Mouse (Mus musculus) testis, adult 2 months (tissue): ENCODE results near the gene Cyb5r4. TPM values are rescaled to one million over a fixed set of nuclear protein-coding genes. Genes with fewer than 3 reads are reported as not detected.

Source experiments
- H3K27ac ChIP-seq: fragments of 200-500 bp; 2 replicates; pipeline ENCODE4 v1.5.1; 2012; ENCODE audit warnings: low read depth, low read length; ENCODE audit not compliant: control insufficient read depth, insufficient read depth
- H3K27me3 ChIP-seq: fragments of 200-500 bp; 2 replicates; pipeline ENCODE4 v1.6.1; 2012; ENCODE audit warnings: mild to moderate bottlenecking, low read length, moderate library complexity; ENCODE audit not compliant: control insufficient read depth, insufficient read depth
- H3K36me3 ChIP-seq: fragments of 200-500 bp; 2 replicates; pipeline ENCODE4 v1.6.1; 2012; ENCODE audit warnings: mild to moderate bottlenecking, low read length; ENCODE audit not compliant: control insufficient read depth, insufficient read depth
- H3K4me1 ChIP-seq: fragments of 200-500 bp; 2 replicates; pipeline ENCODE4 v1.6.1; 2012; ENCODE audit warnings: low read length; ENCODE audit not compliant: control insufficient read depth, insufficient read depth
- H3K4me3 ChIP-seq: fragments of 200-500 bp; 2 replicates; pipeline ENCODE4 v1.5.1; 2012; ENCODE audit warnings: low read depth, mild to moderate bottlenecking, low read length, moderate library complexity, mixed read lengths; ENCODE audit not compliant: control insufficient read depth
- CTCF ChIP-seq: fragments of 200-500 bp; IDR thresholded peaks from 2 replicates; pipeline ENCODE4 v1.5.1; 2012; ENCODE audit warnings: low read depth, mild to moderate bottlenecking, inconsistent platforms, low read length, moderate library complexity; ENCODE audit not compliant: control insufficient read depth, insufficient read depth, insufficient replicate concordance
- POLR2A ChIP-seq: fragments of 200-500 bp; IDR thresholded peaks from 2 replicates; pipeline ENCODE4 v1.6.1; 2012; ENCODE audit warnings: low read depth, mild to moderate bottlenecking, inconsistent platforms, low read length, moderate library complexity; ENCODE audit not compliant: control insufficient read depth
- polyA plus RNA-seq: library from polyadenylated mRNA; depleted of rRNA; stranded (reverse); fragments of >200 nt; gene quantifications from 2 replicates; pipeline ENCODE4 v1.2.3, GENCODE M21; 2012

The Cyb5r4 gene
- polyA plus RNA-seq, 1 experiment = 20.4 TPM

DNA sequence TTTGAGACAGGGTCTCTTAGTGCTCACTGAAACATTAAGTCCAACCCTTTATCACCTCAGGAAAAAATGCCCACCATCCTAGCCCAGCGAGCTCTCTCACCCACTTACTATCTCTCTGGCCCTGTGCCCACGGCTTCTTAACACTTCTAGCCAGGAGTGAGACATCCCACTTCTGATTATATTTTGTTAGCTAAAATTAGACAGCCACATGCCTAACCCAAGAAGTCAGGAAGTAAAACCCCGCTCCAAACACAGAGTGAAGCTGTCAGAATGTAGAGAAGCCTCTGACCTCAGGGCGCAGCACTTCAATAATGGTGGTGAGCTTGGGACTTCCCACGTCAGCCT lies 16.4 kb upstream of the Cyb5r4 start:
- no peaks in the 10 kb centered on the region for H3K4me1 ChIP-seq
- TF ChIP-seq CTCF = no peak
- no peak for TF ChIP-seq POLR2A
- no peaks in the 10 kb centered on the region for H3K36me3 ChIP-seq
- no peak overlapping the region for H3K4me3 ChIP-seq
- H3K27me3 ChIP-seq = no peaks in the 10 kb centered on the region
- no peak overlapping the region for H3K27ac ChIP-seq

GRCm38 (mm10) chr9:87008507-87008906 lies 13.3 kb upstream of the Cyb5r4 start:
- H3K36me3 ChIP-seq = no peaks in the 10 kb centered on the region
- TF ChIP-seq CTCF (no peak), POLR2A (no peak)
- no peak overlapping the region for H3K27ac ChIP-seq
- H3K27me3 ChIP-seq = no peaks in the 10 kb centered on the region
- no peak overlapping the region for H3K4me3 ChIP-seq
- H3K4me1 ChIP-seq = no peaks in the 10 kb centered on the region

DNA sequence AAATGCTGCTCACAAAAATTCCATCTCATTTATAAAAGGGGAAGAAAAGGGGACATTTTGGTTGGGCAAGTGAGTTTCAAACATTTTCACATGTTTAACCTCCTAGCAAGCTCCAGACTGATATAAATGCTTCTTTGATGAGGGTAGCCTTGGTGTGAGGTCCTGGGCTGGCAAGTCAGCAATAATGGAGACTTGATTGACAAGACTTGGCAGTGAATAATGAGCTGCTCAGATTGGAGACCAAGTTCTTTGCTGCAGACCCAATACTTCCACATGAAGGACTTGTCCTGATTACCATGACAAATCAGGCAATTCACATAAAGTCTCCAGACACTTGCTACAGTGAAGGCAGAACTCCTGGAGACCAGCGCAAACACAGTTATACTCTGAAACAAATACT lies 12.9 kb upstream of the Cyb5r4 start:
- Histone ChIP-seq H3K4me3 (no peak overlapping the region), H3K27me3 (no peaks in the 10 kb centered on the region), H3K27ac (no peak overlapping the region), H3K4me1 (no peaks in the 10 kb centered on the region), H3K36me3 (no peaks in the 10 kb centered on the region)
- no peak for TF ChIP-seq POLR2A
- no peak for TF ChIP-seq CTCF

DNA sequence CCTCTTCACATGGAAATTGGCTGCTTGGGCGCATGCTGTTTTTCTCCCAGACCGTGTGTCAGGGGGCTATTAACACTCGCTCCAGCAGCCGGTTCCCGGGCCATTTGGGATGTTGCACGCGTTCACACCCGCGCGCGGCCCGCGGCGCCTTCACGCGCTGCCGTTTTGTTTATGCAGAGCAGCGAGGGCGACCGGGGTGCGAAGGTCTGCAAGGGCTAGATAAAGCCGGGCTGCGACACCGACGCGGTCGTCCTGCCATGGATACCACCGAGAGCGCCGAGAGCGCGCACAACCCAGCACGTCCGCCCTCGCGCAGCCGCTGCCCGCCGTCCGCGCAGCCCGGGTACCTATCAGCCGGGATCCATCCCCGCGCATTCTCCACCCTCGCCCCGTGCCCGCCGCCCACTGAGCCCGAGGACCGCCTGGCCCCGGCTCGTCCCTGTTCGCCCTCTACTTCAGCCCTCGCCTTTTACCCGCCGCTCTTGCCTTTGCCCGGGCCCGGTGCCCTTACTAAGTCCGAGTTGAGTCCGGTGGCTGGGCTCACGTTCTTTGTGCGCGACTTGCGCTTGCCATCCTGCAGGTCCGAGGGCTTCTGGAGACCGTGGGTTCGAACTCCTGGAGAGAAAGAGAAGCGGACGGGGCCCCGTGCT lies 6.4 kb upstream of the Cyb5r4 start, which contains the start of gene Ripply2:
Gene Ripply2, plus strand, starts transcription at position 250 of the 650 bp plus-strand sequence.
- H3K4me3 ChIP-seq = peak within 1 kb of the TSS; percentile 80
- TF ChIP-seq POLR2A (no peak), CTCF (no peak)
- H3K27me3 ChIP-seq = no peaks in the 10 kb centered on the region
- H3K27ac ChIP-seq = no peak within 1 kb of the TSS
- no peaks in the 10 kb centered on the region for H3K36me3 ChIP-seq
- peaks cover 8% of the 10 kb centered on the region for H3K4me1 ChIP-seq

DNA sequence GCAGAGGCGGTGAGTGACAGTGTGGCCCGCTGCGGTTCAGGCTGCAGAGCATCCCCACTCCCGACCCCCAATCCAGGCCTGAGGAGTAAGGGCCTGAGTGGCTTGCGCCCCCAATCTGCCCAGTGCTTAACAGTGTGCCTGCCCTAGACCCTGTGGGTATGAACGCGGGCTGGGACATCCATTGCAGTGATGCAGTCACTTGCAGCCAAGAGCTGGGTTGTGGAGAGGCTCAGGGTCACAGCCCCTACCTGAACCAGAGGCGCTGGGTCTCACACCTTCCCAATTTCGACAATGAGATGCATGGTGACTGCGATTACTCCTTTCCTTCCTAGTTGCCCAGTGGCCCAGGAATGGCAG lies 5.9 kb upstream of the Cyb5r4 start:
- no peak for TF ChIP-seq CTCF
- no peak for TF ChIP-seq POLR2A

GRCm38 (mm10) chr9:87025764-87026163 lies 4.0 kb downstream of the Cyb5r4 start:
- Histone ChIP-seq H3K4me3 (no peak overlapping the region), H3K36me3 (no peaks in the 10 kb centered on the region), H3K4me1 (no peaks in the 10 kb centered on the region; the same call in 1 of the 2 replicates), H3K27ac (no peak overlapping the region), H3K27me3 (no peaks in the 10 kb centered on the region)
- TF ChIP-seq POLR2A (no peak), CTCF (no peak)

More for the DNA sequence above, 5.9 kb upstream of the Cyb5r4 start:
- Histone ChIP-seq H3K27me3 (no peaks in the 10 kb centered on the region), H3K27ac (no peak overlapping the region), H3K36me3 (no peaks in the 10 kb centered on the region), H3K4me3 (peak overlapping the region; percentile 80), H3K4me1 (peaks cover 8% of the 10 kb centered on the region)

GRCm38 (mm10) chr9:87027423-87028084 lies 5.7 kb downstream of the Cyb5r4 start:
- TF ChIP-seq POLR2A (no peak), CTCF (peak; percentile 31; the same call in 1 of the 2 replicates)
- no peaks in the 10 kb centered on the region for H3K27me3 ChIP-seq
- H3K36me3 ChIP-seq = no peaks in the 10 kb centered on the region
- H3K4me1 ChIP-seq = no peaks in the 10 kb centered on the region; the same call in 1 of the 2 replicates
- no peak overlapping the region for H3K27ac ChIP-seq
- H3K4me3 ChIP-seq = no peak overlapping the region
